ENCODE assay signal across 33 mouse cellular contexts in the genomic region with DNA sequence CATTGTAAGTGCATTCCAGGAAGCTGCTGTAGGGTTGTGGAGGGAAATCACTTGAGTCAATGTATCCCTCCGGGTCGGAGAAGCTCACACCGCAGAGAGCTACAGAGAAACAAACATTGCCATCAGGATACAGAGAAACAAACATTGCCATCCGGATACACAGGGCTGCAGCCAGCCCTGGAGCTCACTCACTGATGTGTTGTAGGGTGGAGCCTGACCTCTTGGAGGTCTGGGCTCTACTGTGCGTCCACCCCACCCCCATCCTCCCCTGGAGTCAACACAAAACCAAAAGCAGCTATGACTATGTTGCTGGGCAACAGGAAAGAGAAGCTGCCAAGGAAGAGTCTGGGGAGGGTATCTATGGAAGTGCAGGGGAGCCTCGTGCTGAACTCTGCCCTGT. TPM values are rescaled to one million over a fixed set of nuclear protein-coding genes. Genes with fewer than 3 reads are reported as not detected.
A peak's percentile ranks its signal among the peaks of the same experiment; 100 is the strongest.
DNase-seq lines count a peak whose midpoint lies in the region; ATAC-seq and TF ChIP-seq lines count a peak whose summit lies in the region.
"Had no signal": no experiment of that assay in that cellular context is flagged by ENCODE, and none has a peak within 500 bp of the region (broad histone marks: within the 10 kb centered on the region; RNA-seq: fewer than 3 reads in every experiment).

No protein-coding gene starts in this region.

- no peak for ATAC-seq in hindbrain, embryonic 13.5 days (ENCODE audit: low FRiP score)
- ATAC-seq in hindbrain, embryonic 12.5 days (ENCODE audit: low FRiP score), result no peak
- ATAC-seq in midbrain, postnatal 0 days (ENCODE audit: low FRiP score), result no peak
- ATAC-seq in midbrain, embryonic 13.5 days, result no peak
- ATAC-seq in lung, embryonic 15.5 days (ENCODE audit: borderline replicate concordance, extremely low read depth, low FRiP score, low TSS enrichment), result no peak
- no peak for ATAC-seq in forebrain, embryonic 15.5 days (replicated peaks)
- ATAC-seq: forebrain, postnatal 0 days; hindbrain, embryonic 16.5 days; midbrain, embryonic 15.5 days had no signal

- H3K36me3 ChIP-seq in hindbrain, embryonic 13.5 days, result peaks cover 27% of the 10 kb centered on the region
- no peaks in the 10 kb centered on the region for H3K36me3 ChIP-seq in hindbrain, embryonic 12.5 days
- H3K36me3 ChIP-seq in midbrain, postnatal 0 days (ENCODE audit: insufficient read depth, low read length), result peaks cover 27% of the 10 kb centered on the region
- peaks cover 21% of the 10 kb centered on the region for H3K36me3 ChIP-seq in midbrain, embryonic 13.5 days
- H3K36me3 ChIP-seq in lung, embryonic 15.5 days, result no peaks in the 10 kb centered on the region
- peaks cover 10% of the 10 kb centered on the region for H3K36me3 ChIP-seq in forebrain, embryonic 15.5 days
- H3K36me3 ChIP-seq: heart, embryonic 13.5 days; limb, embryonic 10.5 days; liver, embryonic 15.5 days; stomach, embryonic 15.5 days had no signal

- H3K4me1 ChIP-seq in hindbrain, embryonic 13.5 days (replicated peaks), result peaks cover 20% of the 10 kb centered on the region
- H3K4me1 ChIP-seq in hindbrain, embryonic 12.5 days, result peaks cover 27% of the 10 kb centered on the region
- 0 out of 2 replicates have a peak, but pooled peaks cover 2% of the 10 kb centered on the region for H3K4me1 ChIP-seq in midbrain, postnatal 0 days (ENCODE audit: insufficient read depth, low read length)
- peaks cover 23% of the 10 kb centered on the region for H3K4me1 ChIP-seq in midbrain, embryonic 13.5 days (replicated peaks)
- H3K4me1 ChIP-seq in lung, embryonic 15.5 days, result peaks cover 16% of the 10 kb centered on the region
- H3K4me1 ChIP-seq in forebrain, embryonic 15.5 days, result no peaks in the 10 kb centered on the region; the same call in 1 of the 2 replicates
- H3K4me1 ChIP-seq: liver, embryonic 15.5 days; stomach, embryonic 15.5 days had no signal

- no peaks in the 10 kb centered on the region; the same call in 1 of the 2 replicates for H3K9me3 ChIP-seq in hindbrain, embryonic 13.5 days
- H3K9me3 ChIP-seq in hindbrain, embryonic 12.5 days (replicated peaks), result no peaks in the 10 kb centered on the region
- no peaks in the 10 kb centered on the region for H3K9me3 ChIP-seq in midbrain, postnatal 0 days (ENCODE audit: low read length)
- no peaks in the 10 kb centered on the region for H3K9me3 ChIP-seq in midbrain, embryonic 13.5 days
- no peaks in the 10 kb centered on the region for H3K9me3 ChIP-seq in lung, embryonic 15.5 days
- peaks cover 3% of the 10 kb centered on the region; the same call in 1 of the 2 replicates for H3K9me3 ChIP-seq in forebrain, embryonic 15.5 days
- H3K9me3 ChIP-seq: heart, embryonic 13.5 days; limb, embryonic 10.5 days; liver, embryonic 15.5 days; neural tube, embryonic 13.5 days; stomach, embryonic 15.5 days had no signal

- H3K4me2 ChIP-seq in hindbrain, embryonic 13.5 days, result no peak overlapping the region
- H3K4me2 ChIP-seq in hindbrain, embryonic 12.5 days (replicated peaks), result no peak overlapping the region
- no peak overlapping the region for H3K4me2 ChIP-seq in midbrain, postnatal 0 days (ENCODE audit: low read depth, low read length, poor library complexity, severe bottlenecking)
- H3K4me2 ChIP-seq in midbrain, embryonic 13.5 days (replicated peaks), result no peak overlapping the region
- H3K4me2 ChIP-seq in lung, embryonic 15.5 days, result no peak overlapping the region
- no peak overlapping the region for H3K4me2 ChIP-seq in forebrain, embryonic 15.5 days (replicated peaks)
- H3K4me2 ChIP-seq: heart, embryonic 13.5 days; liver, embryonic 15.5 days; midbrain, embryonic 15.5 days; neural tube, embryonic 13.5 days; stomach, embryonic 15.5 days had no signal

- DNase-seq in midbrain, postnatal 0 days (ENCODE audit: low spot score), result no peak
- DNase-seq in lung, postnatal 36 days, result peak; percentile 83
- no peak for DNase-seq in adipocyte (ENCODE audit: low spot score)
- DNase-seq: adrenal gland, adult 8-10 months; cerebellum, adult 18-20 months; cerebellum, postnatal 14 days; embryo, embryonic 11 days; forebrain, postnatal 0 days; gastrocnemius, postnatal 14 days; heart, adult 2 months; heart, postnatal 14 days; kidney, adult 18-20 months; liver; right cerebral cortex, postnatal 4 days; thymus, adult 2 months had no signal

- H3K4me3 ChIP-seq in hindbrain, embryonic 13.5 days, result no peak overlapping the region
- no peak overlapping the region for H3K4me3 ChIP-seq in hindbrain, embryonic 12.5 days
- H3K4me3 ChIP-seq in midbrain, postnatal 0 days (ENCODE audit: low read depth, low read length), result no peak overlapping the region
- H3K4me3 ChIP-seq in midbrain, embryonic 13.5 days (replicated peaks), result no peak overlapping the region
- no peak overlapping the region for H3K4me3 ChIP-seq in lung, embryonic 15.5 days
- no peak overlapping the region for H3K4me3 ChIP-seq in forebrain, embryonic 15.5 days
- H3K4me3 ChIP-seq: heart, adult 2 months; heart, embryonic 13.5 days; left cerebral cortex, adult 2 months; limb, embryonic 10.5 days; liver, embryonic 15.5 days; midbrain, embryonic 15.5 days; myocyte; neural tube, embryonic 13.5 days; stomach, embryonic 15.5 days had no signal

- peaks cover 16% of the 10 kb centered on the region; the same call in 1 of the 2 replicates for H3K27me3 ChIP-seq in hindbrain, embryonic 13.5 days
- H3K27me3 ChIP-seq in hindbrain, embryonic 12.5 days, result peaks cover 10% of the 10 kb centered on the region
- no peaks in the 10 kb centered on the region for H3K27me3 ChIP-seq in midbrain, postnatal 0 days (ENCODE audit: insufficient read depth, low read length)
- H3K27me3 ChIP-seq in midbrain, embryonic 13.5 days, result no peaks in the 10 kb centered on the region
- H3K27me3 ChIP-seq in lung, embryonic 15.5 days, result no peaks in the 10 kb centered on the region
- no peaks in the 10 kb centered on the region for H3K27me3 ChIP-seq in forebrain, embryonic 15.5 days
- H3K27me3 ChIP-seq: liver, embryonic 15.5 days; midbrain, embryonic 15.5 days; stomach, embryonic 15.5 days had no signal

- TF ChIP-seq CTCF in midbrain, postnatal 0 days (IDR thresholded peaks at IDR 0.05), result no peak

- H3K27ac ChIP-seq in hindbrain, embryonic 13.5 days, result no peak overlapping the region
- H3K27ac ChIP-seq in hindbrain, embryonic 12.5 days, result no peak overlapping the region
- no peak overlapping the region for H3K27ac ChIP-seq in midbrain, postnatal 0 days (ENCODE audit: low read depth, low read length)
- H3K27ac ChIP-seq in midbrain, embryonic 13.5 days, result no peak overlapping the region
- 0 out of 2 replicates have a peak overlapping the region, but pooled peaks have one; percentile 11 for H3K27ac ChIP-seq in lung, embryonic 15.5 days
- no peak overlapping the region for H3K27ac ChIP-seq in forebrain, embryonic 15.5 days (replicated peaks)
- H3K27ac ChIP-seq: heart, adult 2 months; heart, embryonic 13.5 days; kidney, postnatal 0 days; left cerebral cortex, adult 2 months; limb, embryonic 10.5 days; liver, embryonic 15.5 days; midbrain, embryonic 15.5 days; neural tube, embryonic 13.5 days; stomach, embryonic 15.5 days had no signal

- H3K9ac ChIP-seq in hindbrain, embryonic 13.5 days, result 0 out of 2 replicates have a peak overlapping the region, but pooled peaks have one; percentile 29
- H3K9ac ChIP-seq in hindbrain, embryonic 12.5 days, result no peak overlapping the region
- H3K9ac ChIP-seq in midbrain, postnatal 0 days (replicated peaks; ENCODE audit: low read length, poor library complexity, severe bottlenecking), result 0 out of 2 replicates have a peak overlapping the region, but pooled peaks have one; percentile 19
- no peak overlapping the region for H3K9ac ChIP-seq in midbrain, embryonic 13.5 days (replicated peaks)
- H3K9ac ChIP-seq in lung, embryonic 15.5 days, result no peak overlapping the region
- no peak overlapping the region for H3K9ac ChIP-seq in forebrain, embryonic 15.5 days (replicated peaks)
- H3K9ac ChIP-seq: forebrain, postnatal 0 days; heart, embryonic 13.5 days; liver, embryonic 15.5 days; midbrain, embryonic 15.5 days; neural tube, embryonic 13.5 days; stomach, embryonic 15.5 days had no signal

- 33% methylated on average over 6 of the region's 6 CpGs for WGBS in hindbrain, embryonic 13.5 days
- WGBS in hindbrain, embryonic 12.5 days, result 31% methylated on average over 6 of the region's 6 CpGs
- WGBS in midbrain, postnatal 0 days, result 43% methylated on average over 6 of the region's 6 CpGs
- 47% methylated on average over 6 of the region's 6 CpGs for WGBS in midbrain, embryonic 13.5 days
- 10% methylated on average over 6 of the region's 6 CpGs for WGBS in lung, embryonic 15.5 days
- 65% methylated on average over 6 of the region's 6 CpGs for WGBS in forebrain, embryonic 15.5 days

RNA-seq across cellular contexts. Expression of a gene that starts 24.2 kb away (rescaled TPM):
- polyA plus RNA-seq in hindbrain, embryonic 13.5 days (2015; fragmentation: Nextera tagmentation; extraction: Ambion mirVana), result 0.78 and 1.2 TPM in 2 replicates
- 0.37 and 0.64 TPM in 2 replicates for polyA plus RNA-seq in hindbrain, embryonic 12.5 days (2016; fragmentation: Nextera tagmentation; extraction: Ambion mirVana)
- total RNA-seq in midbrain, postnatal 0 days (2014; rRNA removed), result not detected in 2 replicates
- 0.29 and 0.39 TPM in 2 replicates for polyA plus RNA-seq in midbrain, postnatal 0 days (2015; fragmentation: Nextera tagmentation; extraction: Ambion mirVana)
- polyA plus RNA-seq in midbrain, embryonic 13.5 days (2015; fragmentation: Nextera tagmentation; extraction: Ambion mirVana), result 1.5 and 1.7 TPM in 2 replicates
- not detected in 2 replicates for polyA plus RNA-seq in lung, embryonic 15.5 days (2015; fragmentation: Nextera tagmentation; extraction: Ambion mirVana)
- 0.84 and 1.0 TPM in 2 replicates for polyA plus RNA-seq in forebrain, embryonic 15.5 days (2015; fragmentation: Nextera tagmentation; extraction: Ambion mirVana)
- total RNA-seq: adrenal gland, adult 8-10 months; forebrain, postnatal 0 days; gastrocnemius, postnatal 14 days; heart, adult 2 months; heart, postnatal 14 days; layer of hippocampus, postnatal 10 days; left cerebral cortex, adult 2 months; megakaryocyte, adult 5-6 weeks had no signal
- polyA plus RNA-seq: embryonic facial prominence, embryonic 14.5 days; heart, adult 2 months; heart, embryonic 13.5 days; kidney, postnatal 0 days; limb, embryonic 10.5 days; liver, embryonic 15.5 days; myocyte had no signal

Comparison
In these comparisons a context has a peak if more than half of its experiments do, and no peak if none do; other contexts are left out.
1. H3K9ac ChIP-seq: peak in hindbrain, embryonic 13.5 days (single experiment) and midbrain, postnatal 0 days (single experiment); none in hindbrain, embryonic 12.5 days (single experiment), midbrain, embryonic 13.5 days (single experiment), lung, embryonic 15.5 days (single experiment) and forebrain, embryonic 15.5 days (single experiment).